Mouse (Mus musculus) spleen, adult 2 months (tissue): ENCODE data around the gene Poldip2.

ENCODE experiments used
- CTCF ChIP-seq: fragments of 200-500 bp; IDR thresholded peaks from 2 replicates; pipeline ENCODE4 v1.5.1; 2011; ENCODE audit warnings: mild to moderate bottlenecking, inconsistent platforms; ENCODE audit not compliant: insufficient read depth, insufficient read length, insufficient replicate concordance; ENCODE audit errors: extremely low read depth
- POLR2A ChIP-seq: fragments of 200-500 bp; IDR thresholded peaks from 2 replicates; pipeline ENCODE4 v1.6.1; 2011; ENCODE audit warnings: low read depth, low read length, inconsistent platforms

DNA sequence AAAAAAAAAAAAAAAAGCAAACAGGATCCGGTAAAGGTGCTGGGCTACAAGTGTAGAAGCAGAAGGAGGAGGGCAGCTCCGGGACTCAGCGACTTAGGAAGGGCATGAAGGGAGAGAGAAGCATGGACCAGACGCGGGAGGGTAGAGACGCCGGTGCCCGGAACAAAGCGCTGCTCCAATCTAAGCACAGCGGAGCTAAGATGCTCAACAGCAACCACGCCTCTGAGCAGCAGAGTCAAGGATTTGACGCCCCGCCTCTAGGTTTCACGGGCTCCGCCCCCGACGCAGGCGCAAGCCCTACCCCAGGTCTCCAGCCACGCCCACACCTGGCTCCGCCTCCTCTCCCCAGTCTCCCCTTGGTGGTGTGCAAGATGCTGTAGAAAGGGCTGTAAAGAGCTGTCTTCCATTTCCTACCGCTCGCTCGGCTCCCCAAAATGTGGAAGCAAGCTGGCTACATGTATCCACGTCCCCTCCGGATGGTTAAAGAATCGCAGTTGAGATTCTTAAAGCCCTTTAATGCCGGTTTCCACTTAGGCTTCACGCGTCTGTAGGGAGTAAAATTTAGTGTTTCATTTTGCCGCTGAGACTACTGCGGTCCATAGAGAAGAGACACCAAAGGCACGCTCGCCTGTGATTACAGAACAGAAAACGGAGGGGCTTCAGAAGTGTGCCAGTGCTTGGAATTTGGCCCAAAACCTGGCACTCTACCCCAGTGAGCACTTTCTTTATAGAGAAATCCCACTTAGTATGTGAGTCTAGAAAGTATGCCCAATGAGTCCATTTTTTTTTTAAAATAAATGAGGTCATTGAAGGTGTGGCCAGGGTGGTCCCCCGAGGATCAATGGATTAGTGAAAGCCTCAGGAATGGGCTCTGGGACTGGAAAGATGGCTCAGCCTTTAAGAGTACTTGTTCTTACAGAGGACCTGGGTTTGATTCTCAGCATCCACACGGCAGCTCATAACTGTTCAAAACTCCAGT is 14.2 kb upstream of the Poldip2 start, which contains the start of gene Sarm1:
- no peak for TF ChIP-seq CTCF
- no peak for TF ChIP-seq POLR2A
